Mouse (Mus musculus) E14TG2a.4 (cell line): ENCODE data around the gene Nle1.

Source experiments
- CTCF ChIP-seq: conservative IDR thresholded peaks from 2 replicates; pipeline ENCODE4 v1.5.1; 2014; ENCODE audit warnings: low read length
- POU5F1 ChIP-seq: IDR thresholded peaks from 2 replicates; pipeline ENCODE4 v1.6.1; 2014; ENCODE audit warnings: low read length, borderline replicate concordance

DNA sequence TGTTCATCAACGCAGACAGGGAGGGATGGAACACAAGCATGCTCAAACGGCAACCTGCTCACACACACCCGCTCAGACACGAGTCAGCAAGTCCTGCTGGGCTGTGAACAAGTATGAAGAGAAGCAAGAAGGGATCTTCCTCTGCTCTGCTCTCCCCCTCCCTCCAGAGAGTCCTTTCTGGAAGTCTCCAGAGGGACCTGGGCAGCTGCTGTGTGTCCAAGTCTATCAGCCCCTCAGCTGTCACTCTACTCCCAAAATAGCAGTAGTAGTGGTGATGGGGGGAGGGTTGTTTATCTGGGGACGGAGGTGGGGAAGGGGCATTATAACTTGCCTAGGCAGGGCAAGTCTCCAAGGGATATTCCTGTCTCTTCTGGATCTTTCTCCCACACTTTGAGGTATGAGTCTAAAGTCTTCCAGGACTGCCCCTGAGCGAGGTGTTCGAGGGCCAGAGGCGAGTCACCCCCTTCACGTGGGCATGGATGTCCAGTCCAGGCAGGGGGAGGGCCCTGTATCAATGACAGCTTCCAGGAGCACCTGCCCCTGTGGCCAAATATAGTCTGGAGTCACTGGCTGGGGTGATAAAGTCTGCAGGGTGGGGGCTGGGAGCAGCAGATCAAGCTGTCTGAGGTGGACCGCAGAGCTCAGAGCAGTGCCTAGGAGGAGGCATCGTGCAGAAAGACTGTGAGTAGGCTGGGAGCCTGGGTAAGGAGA, 2.6 kb upstream of the Nle1 start:
- TF ChIP-seq CTCF = no peak
- TF ChIP-seq POU5F1 = no peak
